Mouse (Mus musculus): ENCODE measurements around the gene Lsm14b. TPM values are rescaled to one million over a fixed set of nuclear protein-coding genes. Genes with fewer than 3 reads are reported as not detected.

Gene Lsm14b
- polyA plus RNA-seq (2015; fragmentation: Nextera tagmentation; extraction: Ambion mirVana) = 0.86 and 0.91 TPM in 2 replicates

- H3K4me3 ChIP-seq (ENCODE audit: low read depth, low read length) = peak within 1 kb of the TSS; percentile 95
- peak within 1 kb of the TSS; percentile 95 for H3K27ac ChIP-seq (ENCODE audit: low read length)
- peaks cover 7% of the 10 kb centered on the region for H3K27me3 ChIP-seq (ENCODE audit: control insufficient read depth, insufficient read depth, low read depth, low read length)
- ATAC-seq (ENCODE audit: low read depth) = peak; percentile 94
- H3K4me2 ChIP-seq (ENCODE audit: low read depth, low read length) = peak within 1 kb of the TSS; percentile 100
- peak within 1 kb of the TSS; percentile 87 for H3K9ac ChIP-seq (ENCODE audit: low read depth, low read length)
- H3K4me1 ChIP-seq (ENCODE audit: control insufficient read depth, low read depth, low read length) = peaks cover 25% of the 10 kb centered on the region
- WGBS (ENCODE audit: insufficient replicate concordance) = under 1% methylated on average over 74 of the region's 80 CpGs
- no peaks in the 10 kb centered on the region for H3K9me3 ChIP-seq (replicated peaks; ENCODE audit: control insufficient read depth, low read length)
- H3K36me3 ChIP-seq (ENCODE audit: control insufficient read depth, insufficient read depth) = peaks cover 4% of the 10 kb centered on the region
Observed at GRCm38 (mm10) chr2:180024401-180025098, at the start of gene Lsm14b. Gene Lsm14b (plus strand): TSS chr2:180024987.

GRCm38 (mm10) chr2:179975851-179976250 lies 48.9 kb upstream of the Lsm14b start:
- Histone ChIP-seq H3K4me1 (ENCODE audit: control insufficient read depth, low read depth, low read length) (peaks cover 41% of the 10 kb centered on the region), H3K27ac (ENCODE audit: low read length) (peak overlapping the region; percentile 86), H3K4me2 (ENCODE audit: low read depth, low read length) (peak overlapping the region; percentile 47), H3K9ac (ENCODE audit: low read depth, low read length) (peak overlapping the region; percentile 88), H3K9me3 (replicated peaks; ENCODE audit: control insufficient read depth, low read length) (no peaks in the 10 kb centered on the region), H3K27me3 (ENCODE audit: control insufficient read depth, insufficient read depth, low read depth, low read length) (no peaks in the 10 kb centered on the region), H3K36me3 (ENCODE audit: control insufficient read depth, insufficient read depth) (no peaks in the 10 kb centered on the region), H3K4me3 (ENCODE audit: low read depth, low read length) (peak overlapping the region; percentile 90)
- peak; percentile 17 for ATAC-seq (ENCODE audit: low read depth)
- WGBS (ENCODE audit: insufficient replicate concordance) = 0% methylated on average over 1 of the region's 82 CpGs

- WGBS (ENCODE audit: insufficient replicate concordance) = 0% methylated on average over 35 of the region's 54 CpGs
Observed at GRCm38 (mm10) chr2:179976295-179976627, 48.5 kb upstream of the Lsm14b start.

GRCm38 (mm10) chr2:179976628-179977343 lies 48.0 kb upstream of the Lsm14b start, which contains the start of gene Taf4:
Gene Taf4 (minus strand): TSS chr2:179976646.
- H3K4me3 ChIP-seq (ENCODE audit: low read depth, low read length) = peak within 1 kb of the TSS; percentile 90
- peak within 1 kb of the TSS; percentile 97 for H3K4me2 ChIP-seq (ENCODE audit: low read depth, low read length)
- no peaks in the 10 kb centered on the region for H3K36me3 ChIP-seq (ENCODE audit: control insufficient read depth, insufficient read depth)
- peak within 1 kb of the TSS; percentile 93 for H3K27ac ChIP-seq (ENCODE audit: low read length)
- H3K4me1 ChIP-seq (ENCODE audit: control insufficient read depth, low read depth, low read length) = peaks cover 41% of the 10 kb centered on the region
- WGBS (ENCODE audit: insufficient replicate concordance) = under 1% methylated on average over 62 of the region's 84 CpGs
- H3K27me3 ChIP-seq (ENCODE audit: control insufficient read depth, insufficient read depth, low read depth, low read length) = no peaks in the 10 kb centered on the region
- ATAC-seq (ENCODE audit: low read depth) = peak; percentile 90
- H3K9ac ChIP-seq (ENCODE audit: low read depth, low read length) = peak within 1 kb of the TSS; percentile 98
- no peaks in the 10 kb centered on the region for H3K9me3 ChIP-seq (replicated peaks; ENCODE audit: control insufficient read depth, low read length)

More at GRCm38 (mm10) chr2:179976295-179976627, 48.5 kb upstream of the Lsm14b start:
- Histone ChIP-seq H3K4me3 (ENCODE audit: low read depth, low read length) (peak overlapping the region; percentile 90), H3K4me2 (ENCODE audit: low read depth, low read length) (peak overlapping the region; percentile 52), H3K36me3 (ENCODE audit: control insufficient read depth, insufficient read depth) (no peaks in the 10 kb centered on the region), H3K4me1 (ENCODE audit: control insufficient read depth, low read depth, low read length) (peaks cover 41% of the 10 kb centered on the region), H3K9me3 (replicated peaks; ENCODE audit: control insufficient read depth, low read length) (no peaks in the 10 kb centered on the region), H3K27me3 (ENCODE audit: control insufficient read depth, insufficient read depth, low read depth, low read length) (no peaks in the 10 kb centered on the region), H3K9ac (ENCODE audit: low read depth, low read length) (peak overlapping the region; percentile 88), H3K27ac (ENCODE audit: low read length) (peak overlapping the region; percentile 86)
- ATAC-seq (ENCODE audit: low read depth) = peak; percentile 23

GRCm38 (mm10) chr2:179977344-179978025 lies 47.3 kb upstream of the Lsm14b start:
- H3K27ac ChIP-seq (ENCODE audit: low read length) = peak overlapping the region; percentile 93
- H3K4me3 ChIP-seq (ENCODE audit: low read depth, low read length) = peak overlapping the region; percentile 90
- H3K9ac ChIP-seq (ENCODE audit: low read depth, low read length) = peak overlapping the region; percentile 98
- H3K4me2 ChIP-seq (ENCODE audit: low read depth, low read length) = peak overlapping the region; percentile 78
- 16% methylated on average over 10 of the region's 10 CpGs for WGBS (ENCODE audit: insufficient replicate concordance)
- no peaks in the 10 kb centered on the region for H3K9me3 ChIP-seq (replicated peaks; ENCODE audit: control insufficient read depth, low read length)
- H3K36me3 ChIP-seq (ENCODE audit: control insufficient read depth, insufficient read depth) = no peaks in the 10 kb centered on the region
- ATAC-seq (ENCODE audit: low read depth) = no peak
- peaks cover 34% of the 10 kb centered on the region for H3K4me1 ChIP-seq (ENCODE audit: control insufficient read depth, low read depth, low read length)
- H3K27me3 ChIP-seq (ENCODE audit: control insufficient read depth, insufficient read depth, low read depth, low read length) = no peaks in the 10 kb centered on the region

GRCm38 (mm10) chr2:179978250-179978649 lies 46.5 kb upstream of the Lsm14b start:
- no peaks in the 10 kb centered on the region for H3K9me3 ChIP-seq (replicated peaks; ENCODE audit: control insufficient read depth, low read length)
- H3K27me3 ChIP-seq (ENCODE audit: control insufficient read depth, insufficient read depth, low read depth, low read length) = no peaks in the 10 kb centered on the region
- no peak overlapping the region for H3K9ac ChIP-seq (ENCODE audit: low read depth, low read length)
- 65% methylated on average over 3 of the region's 3 CpGs for WGBS (ENCODE audit: insufficient replicate concordance)
- peaks cover 27% of the 10 kb centered on the region for H3K4me1 ChIP-seq (ENCODE audit: control insufficient read depth, low read depth, low read length)
- no peaks in the 10 kb centered on the region for H3K36me3 ChIP-seq (ENCODE audit: control insufficient read depth, insufficient read depth)
- H3K4me3 ChIP-seq (ENCODE audit: low read depth, low read length) = no peak overlapping the region
- H3K27ac ChIP-seq (ENCODE audit: low read length) = no peak overlapping the region
- no peak for ATAC-seq (ENCODE audit: low read depth)
- no peak overlapping the region for H3K4me2 ChIP-seq (ENCODE audit: low read depth, low read length)

- no peak overlapping the region for H3K4me3 ChIP-seq (ENCODE audit: low read depth, low read length)
- H3K4me2 ChIP-seq (ENCODE audit: low read depth, low read length) = no peak overlapping the region
- no peaks in the 10 kb centered on the region for H3K9me3 ChIP-seq (replicated peaks; ENCODE audit: control insufficient read depth, low read length)
- H3K27ac ChIP-seq (ENCODE audit: low read length) = no peak overlapping the region
- 58% methylated on average over 8 of the region's 8 CpGs for WGBS (ENCODE audit: insufficient replicate concordance)
- ATAC-seq (ENCODE audit: low read depth) = no peak
- H3K27me3 ChIP-seq (ENCODE audit: control insufficient read depth, insufficient read depth, low read depth, low read length) = no peaks in the 10 kb centered on the region
- H3K36me3 ChIP-seq (ENCODE audit: control insufficient read depth, insufficient read depth) = no peaks in the 10 kb centered on the region
- H3K4me1 ChIP-seq (ENCODE audit: control insufficient read depth, low read depth, low read length) = peaks cover 11% of the 10 kb centered on the region
- H3K9ac ChIP-seq (ENCODE audit: low read depth, low read length) = no peak overlapping the region
Observed at GRCm38 (mm10) chr2:179979836-179980235, 45.0 kb upstream of the Lsm14b start.

- 50% methylated on average over 4 of the region's 4 CpGs for WGBS (ENCODE audit: insufficient replicate concordance)
- Histone ChIP-seq H3K27me3 (ENCODE audit: control insufficient read depth, insufficient read depth, low read depth, low read length) (no peaks in the 10 kb centered on the region), H3K36me3 (ENCODE audit: control insufficient read depth, insufficient read depth) (no peaks in the 10 kb centered on the region), H3K27ac (ENCODE audit: low read length) (no peak overlapping the region), H3K9me3 (replicated peaks; ENCODE audit: control insufficient read depth, low read length) (no peaks in the 10 kb centered on the region), H3K4me3 (ENCODE audit: low read depth, low read length) (no peak overlapping the region), H3K4me2 (ENCODE audit: low read depth, low read length) (no peak overlapping the region), H3K4me1 (ENCODE audit: control insufficient read depth, low read depth, low read length) (peaks cover 6% of the 10 kb centered on the region), H3K9ac (ENCODE audit: low read depth, low read length) (no peak overlapping the region)
- no peak for ATAC-seq (ENCODE audit: low read depth)
Observed at GRCm38 (mm10) chr2:179980616-179981015, 44.2 kb upstream of the Lsm14b start.

Data from liver, embryonic 16.5 days (tissue).